Mouse (Mus musculus) ZHBTc4 (cell line): ENCODE measurements around the gene Ophn1.
A peak's percentile ranks its signal among the peaks of the same experiment; 100 is the strongest.

Experiments
- DNase-seq: peaks from one replicate; pipeline ENCODE4 v3.0.0-alpha.2; 2011; ENCODE audit warnings: low read depth, low spot score

Ophn1 gene

GRCm38 (mm10) chrX:98835989-98836388 is 54.8 kb downstream of the Ophn1 start:
- DNase-seq, result no peak

DNA sequence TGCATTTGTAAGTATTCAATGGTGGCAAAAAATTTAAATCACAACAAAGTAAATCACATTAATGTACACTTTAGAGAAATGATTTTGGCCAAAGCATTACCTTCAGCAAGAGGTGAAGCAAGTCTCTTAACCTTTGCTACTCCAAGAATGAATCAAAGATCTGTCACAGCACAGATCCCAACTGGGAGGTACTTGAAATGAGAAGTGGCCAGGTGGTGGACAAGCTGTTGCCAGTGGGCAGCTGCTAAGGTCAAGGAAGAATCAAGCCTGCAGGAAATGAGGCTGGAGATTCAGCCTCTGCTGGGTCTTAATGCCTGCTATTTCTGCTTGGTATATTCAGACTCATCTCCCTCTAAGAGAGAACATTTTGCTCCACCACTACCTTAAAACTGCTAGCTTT is 87.0 kb downstream of the Ophn1 start:
- DNase-seq, result no peak

DNA sequence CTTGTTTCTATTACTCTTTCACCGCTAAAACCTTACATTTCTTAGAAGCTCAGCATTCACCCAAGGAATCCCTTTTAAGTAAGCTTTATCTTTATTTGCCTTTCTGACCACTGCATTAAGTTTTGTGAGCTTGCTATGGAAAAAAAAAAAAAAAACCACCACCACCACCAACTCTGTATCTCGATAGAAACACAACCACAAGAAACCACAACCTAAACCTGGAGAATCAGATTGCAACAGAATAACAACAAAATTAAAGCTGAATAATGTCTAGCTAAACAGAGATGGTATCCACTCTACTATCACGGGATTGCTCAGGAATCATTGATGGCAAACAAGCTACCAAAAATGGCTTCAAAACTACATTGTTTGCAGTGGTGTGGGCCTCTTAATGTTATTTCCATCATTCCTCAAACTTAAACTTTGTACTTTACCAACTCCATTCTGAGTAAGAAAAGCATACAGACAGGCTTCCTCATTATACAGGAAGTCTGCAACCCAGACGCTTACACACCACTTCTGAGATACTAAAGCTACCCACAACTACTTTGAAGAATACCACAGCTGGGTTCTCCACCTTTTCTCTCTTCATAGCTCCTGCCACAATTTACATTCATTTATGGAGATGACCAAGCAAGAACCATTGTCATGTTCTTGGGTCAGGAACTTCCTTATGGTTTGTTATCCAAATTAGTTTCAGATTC is 116.4 kb downstream of the Ophn1 start:
- DNase-seq, result no peak

DNA sequence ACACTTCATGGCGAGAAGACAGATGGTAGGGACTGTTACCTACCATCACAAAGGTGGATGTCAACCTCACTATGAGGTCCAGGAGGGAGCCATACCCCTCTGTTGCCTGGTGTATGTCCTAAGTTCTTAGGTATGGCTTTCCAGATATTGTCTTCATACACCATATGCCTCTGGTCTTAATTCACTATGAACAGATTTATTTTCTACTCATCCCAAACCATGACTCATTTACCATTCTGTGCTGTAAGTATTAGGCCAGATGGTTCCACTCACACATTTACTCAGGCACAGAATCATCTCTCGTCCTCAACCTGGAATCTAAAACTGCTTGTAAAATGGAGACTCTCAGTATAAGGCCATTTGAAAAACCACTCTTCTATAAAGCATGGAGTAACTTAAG is 135.7 kb downstream of the Ophn1 start:
- no peak for DNase-seq

DNA sequence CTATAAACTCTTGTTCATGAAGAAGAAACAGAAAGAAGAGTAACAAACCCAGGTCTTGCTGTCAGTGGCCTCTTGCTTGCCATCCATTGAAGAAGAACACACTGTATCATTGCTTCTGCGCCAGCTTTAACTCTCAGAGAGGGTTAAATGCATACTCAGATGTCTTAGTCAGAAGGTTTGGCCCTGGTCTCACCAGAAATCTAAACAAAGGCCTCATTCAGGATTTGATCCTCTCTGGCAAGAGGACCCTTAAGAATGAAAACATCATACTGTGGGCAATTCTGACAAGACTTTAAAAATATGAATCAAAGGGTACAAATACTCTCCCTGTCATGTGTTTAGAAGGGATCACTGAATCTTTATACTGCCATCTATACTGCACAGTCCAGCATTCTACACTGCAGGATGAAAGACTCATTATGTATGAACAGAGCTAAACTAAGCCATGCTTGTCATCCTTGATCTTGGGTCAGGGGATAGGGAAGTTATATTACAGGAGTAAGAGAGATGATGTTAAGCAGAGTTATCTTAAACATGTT is 139.5 kb downstream of the Ophn1 start:
- no peak for DNase-seq

DNA sequence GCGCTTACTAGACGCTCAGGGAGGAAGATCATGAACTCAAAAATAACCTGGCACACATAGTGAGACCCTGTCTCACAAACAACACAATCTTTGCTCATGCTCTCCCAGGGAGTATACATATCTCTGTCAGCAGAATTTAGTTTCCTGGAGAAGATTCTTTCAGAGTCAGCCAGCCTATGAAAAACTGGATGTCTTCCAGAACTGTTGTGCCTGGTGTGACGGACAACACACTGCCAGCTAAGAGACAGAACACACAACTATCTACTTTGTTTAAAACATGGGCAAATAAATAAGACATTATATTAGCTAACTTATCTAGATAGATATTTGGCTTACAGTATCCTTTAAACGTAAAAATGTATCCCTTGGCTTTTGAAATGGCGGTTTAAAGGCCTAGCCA is 154.1 kb downstream of the Ophn1 start:
- no peak for DNase-seq

GRCm38 (mm10) chrX:98722991-98723390 is 167.8 kb downstream of the Ophn1 start:
- DNase-seq, result no peak

DNA sequence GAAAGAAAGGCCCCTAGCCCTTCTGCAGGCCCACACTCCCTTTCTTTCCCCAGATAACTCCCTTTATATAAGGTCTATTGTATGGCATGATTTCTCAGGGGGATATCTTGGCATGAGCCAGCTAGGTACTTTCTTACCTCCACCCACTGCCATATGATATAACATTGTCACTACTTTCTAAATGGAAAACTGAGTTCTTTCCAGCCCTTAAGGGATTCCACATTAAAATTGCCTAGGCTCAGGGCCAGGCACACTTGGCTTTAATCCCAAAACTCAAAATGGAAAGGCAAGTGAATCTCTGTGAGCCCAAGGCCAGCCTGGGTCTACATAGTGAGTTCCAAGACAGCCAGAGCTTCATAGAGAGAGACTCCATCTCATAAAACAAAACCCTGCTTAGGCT is 183.1 kb downstream of the Ophn1 start:
- DNase-seq, result no peak

GRCm38 (mm10) chrX:98701635-98702034 is 189.2 kb downstream of the Ophn1 start:
- DNase-seq, result peak; percentile 64

DNA sequence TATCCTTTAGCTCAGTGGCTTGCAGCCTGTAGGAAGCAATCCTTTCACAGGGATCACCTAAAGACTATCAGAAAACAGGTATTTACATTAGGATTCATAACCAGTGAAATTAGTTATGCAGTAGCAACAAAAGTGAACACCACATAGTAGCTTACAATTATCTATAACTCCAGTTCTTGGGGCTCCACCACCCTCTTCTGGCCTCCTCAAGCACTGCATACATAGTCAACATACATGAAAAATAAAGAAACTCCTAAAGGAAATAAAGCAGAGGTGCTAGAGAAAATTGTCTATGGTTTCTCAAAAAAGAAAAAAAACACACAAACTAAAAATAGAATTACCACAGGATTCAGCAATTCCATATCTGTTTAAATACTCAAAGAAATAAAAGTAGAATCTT is 208.2 kb downstream of the Ophn1 start:
- no peak for DNase-seq

GRCm38 (mm10) chrX:98681281-98681680 is 209.5 kb downstream of the Ophn1 start:
- no peak for DNase-seq

GRCm38 (mm10) chrX:98670988-98671387 is 219.8 kb downstream of the Ophn1 start:
- no peak for DNase-seq

DNA sequence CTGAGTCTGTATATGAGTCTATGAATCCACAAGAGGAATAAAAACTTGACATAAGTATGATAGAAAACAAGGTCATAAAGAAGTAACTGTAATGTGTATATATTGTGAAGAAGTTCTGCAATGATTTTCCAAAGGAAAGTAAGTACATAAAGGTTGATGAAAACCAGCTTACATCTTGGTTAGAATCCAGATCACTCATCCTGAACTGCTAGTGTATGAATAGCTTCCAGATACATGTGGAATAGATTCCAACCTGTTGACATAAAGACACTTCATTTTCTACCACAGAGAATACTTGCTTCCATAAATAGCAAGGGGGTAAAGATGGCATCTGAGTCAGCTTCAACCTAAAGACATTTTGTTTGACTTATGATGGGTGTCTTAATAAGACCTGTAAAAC is 239.4 kb downstream of the Ophn1 start:
- no peak for DNase-seq

GRCm38 (mm10) chrX:98628666-98629404 is 262.0 kb downstream of the Ophn1 start:
- no peak for DNase-seq

DNA sequence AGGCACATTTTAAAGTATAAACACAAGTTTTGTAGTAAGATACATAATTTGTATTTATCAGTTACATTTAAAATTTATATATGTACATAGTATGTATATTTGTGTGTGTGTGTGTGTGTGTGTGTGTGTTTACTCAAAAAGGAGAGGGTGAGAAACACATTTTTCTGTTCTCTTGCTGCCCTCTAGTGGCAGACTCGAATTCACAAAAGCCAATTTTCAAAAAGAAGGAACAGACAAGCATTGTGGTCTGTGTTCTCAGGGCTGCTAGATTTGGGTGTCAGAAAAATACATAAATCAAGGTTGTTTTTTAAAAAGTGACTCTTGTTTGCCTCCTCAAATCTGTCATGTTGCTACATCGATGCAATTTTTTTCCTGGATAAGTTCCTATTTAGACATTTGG is 272.0 kb downstream of the Ophn1 start:
- DNase-seq, result peak; percentile 45

DNA sequence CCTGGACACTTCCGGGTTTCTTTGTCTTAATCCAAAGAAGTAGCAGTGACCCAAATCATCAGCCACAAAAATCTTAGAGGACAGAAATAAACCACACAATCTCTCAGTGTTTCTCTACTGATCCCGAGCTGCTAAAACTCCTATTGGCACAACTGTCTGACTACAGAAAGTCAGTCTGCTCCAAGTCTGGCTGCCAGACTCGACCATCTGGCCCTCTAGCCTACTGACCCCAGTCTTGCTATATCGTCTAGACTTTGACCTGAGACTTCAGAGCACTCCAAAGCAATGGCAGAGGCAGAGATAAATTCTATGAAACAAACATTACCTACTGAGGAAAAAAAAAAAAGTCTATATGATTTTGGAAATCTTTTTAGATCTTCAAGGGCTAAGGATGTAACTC is 273.4 kb downstream of the Ophn1 start:
- DNase-seq, result no peak

GRCm38 (mm10) chrX:98574201-98574600 is 316.6 kb downstream of the Ophn1 start:
- no peak for DNase-seq

GRCm38 (mm10) chrX:98546458-98546857 is 344.4 kb downstream of the Ophn1 start:
- peak; percentile 89 for DNase-seq

- no peak for DNase-seq
These were observed 375.5 kb downstream of the Ophn1 start for GRCm38 (mm10) chrX:98515329-98515728.

DNA sequence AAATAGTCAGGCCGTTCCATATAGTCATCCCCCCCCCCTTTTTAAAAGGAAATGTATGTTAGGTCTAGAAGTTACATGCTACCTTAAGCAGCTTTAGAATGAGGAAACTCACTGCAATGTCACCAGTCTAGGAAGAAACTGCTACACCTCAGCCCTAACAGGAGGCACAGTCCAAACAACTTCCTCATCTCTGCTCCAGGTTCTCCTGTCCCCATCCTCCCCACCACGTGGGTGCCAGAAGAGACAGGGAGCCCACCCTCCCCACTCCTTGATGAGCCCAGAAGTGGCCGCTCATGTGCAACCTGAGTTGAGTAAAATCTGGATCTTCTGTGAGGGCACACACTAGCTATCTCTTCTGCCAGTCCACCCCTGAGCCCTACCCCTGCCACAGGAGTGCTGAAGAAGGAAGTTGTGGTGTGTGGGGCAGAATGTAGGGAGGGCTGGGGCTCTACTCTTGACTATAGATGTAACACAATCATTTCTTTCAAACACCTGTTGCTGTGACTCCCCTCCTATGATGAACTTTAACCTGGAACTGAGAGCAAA is 376.4 kb downstream of the Ophn1 start:
- DNase-seq, result no peak
